Mouse (Mus musculus) cerebral cortex, adult 2 months (tissue): ENCODE results near the gene Hspb2.

Experiments used
- WGBS: fragments of 180-500 bp; shearing (Covaris S2); methylation state at CpG from one replicate; pipeline ENCODE4 v1.1.7; 2018; 5-methylcytosine and 5-hydroxymethylcytosine counted together

The Hspb2 gene

GRCm38 (mm10) chr9:50711337-50711736 is 40.8 kb downstream of the Hspb2 start:
- 90% methylated on average over 4 of the region's 4 CpGs for WGBS

- 20% methylated on average over 2 of the region's 2 CpGs for WGBS
Measured at GRCm38 (mm10) chr9:50709108-50709507, 43.0 kb downstream of the Hspb2 start.

- 72% methylated on average over 6 of the region's 6 CpGs for WGBS
Measured at GRCm38 (mm10) chr9:50704907-50705306, 47.2 kb downstream of the Hspb2 start.
